Mouse (Mus musculus) ovary, postnatal 14 days (tissue): ENCODE measurements around the gene Ahr.
A peak's percentile ranks its signal among the peaks of the same experiment; 100 is the strongest.

Experiments used
- DNase-seq: peaks from one replicate; pipeline ENCODE4 v3.0.0; 2022; ENCODE audit warnings: low spot score

Gene Ahr

GRCm38 (mm10) chr12:35534754-35535236 is at the start of gene Ahr:
Ahr (minus strand) TSS chr12:35535038.
- peak; percentile 79 for DNase-seq

- no peak for DNase-seq
Observed at GRCm38 (mm10) chr12:35578826-35579225, 44.0 kb upstream of the Ahr start.

GRCm38 (mm10) chr12:35576107-35576506 is 41.3 kb upstream of the Ahr start:
- no peak for DNase-seq

GRCm38 (mm10) chr12:35573713-35574112 is 38.9 kb upstream of the Ahr start:
- no peak for DNase-seq

GRCm38 (mm10) chr12:35562826-35563225 is 28.0 kb upstream of the Ahr start:
- no peak for DNase-seq

GRCm38 (mm10) chr12:35558868-35559267 is 24.0 kb upstream of the Ahr start:
- no peak for DNase-seq

- no peak for DNase-seq
Observed at GRCm38 (mm10) chr12:35555925-35556324, 21.1 kb upstream of the Ahr start.

- no peak for DNase-seq
Observed at GRCm38 (mm10) chr12:35554309-35554708, 19.5 kb upstream of the Ahr start.

GRCm38 (mm10) chr12:35553174-35553573 is 18.3 kb upstream of the Ahr start:
- no peak for DNase-seq

- DNase-seq: no peak
Observed at GRCm38 (mm10) chr12:35550299-35550698, 15.5 kb upstream of the Ahr start.

- DNase-seq: no peak
Observed at GRCm38 (mm10) chr12:35542836-35543235, 8.0 kb upstream of the Ahr start.

- no peak for DNase-seq
Observed at GRCm38 (mm10) chr12:35538843-35539242, 4.0 kb upstream of the Ahr start.

GRCm38 (mm10) chr12:35534114-35534753 is 604 bp downstream of the Ahr start:
- peak; percentile 23 for DNase-seq

- no peak for DNase-seq
Observed at GRCm38 (mm10) chr12:35533748-35534113, 1.1 kb downstream of the Ahr start.

GRCm38 (mm10) chr12:35533133-35533532 is 1.7 kb downstream of the Ahr start:
- no peak for DNase-seq

GRCm38 (mm10) chr12:35532151-35532550 is 2.7 kb downstream of the Ahr start:
- peak; percentile 57 for DNase-seq

GRCm38 (mm10) chr12:35530587-35530986 is 4.3 kb downstream of the Ahr start:
- no peak for DNase-seq

GRCm38 (mm10) chr12:35527429-35527828 is 7.4 kb downstream of the Ahr start:
- no peak for DNase-seq

GRCm38 (mm10) chr12:35522585-35523103 is 12.2 kb downstream of the Ahr start:
- DNase-seq: no peak

- no peak for DNase-seq
Observed at GRCm38 (mm10) chr12:35515621-35516020, 19.2 kb downstream of the Ahr start.

- no peak for DNase-seq
Observed at GRCm38 (mm10) chr12:35514671-35515070, 20.2 kb downstream of the Ahr start.

GRCm38 (mm10) chr12:35510711-35511110 is 24.1 kb downstream of the Ahr start:
- no peak for DNase-seq

- DNase-seq: no peak
Observed at GRCm38 (mm10) chr12:35506383-35506782, 28.5 kb downstream of the Ahr start.

GRCm38 (mm10) chr12:35504081-35504480 is 30.8 kb downstream of the Ahr start:
- DNase-seq: no peak
